Mouse (Mus musculus): ENCODE data around the gene Cox19. TPM values are rescaled to one million over a fixed set of nuclear protein-coding genes. Genes with fewer than 3 reads are reported as not detected.

Gene Cox19
- total and polyA plus RNA-seq, 3 experiments, result 53.0 to 73.2 TPM; not detected in 1

- no peak for TF ChIP-seq CHD1 (IDR thresholded peaks at IDR 0.05; ENCODE audit: low read depth, low read length)
- no peak for TF ChIP-seq USF2 (IDR thresholded peaks at IDR 0.05; ENCODE audit: borderline replicate concordance in 1 of 2, insufficient read depth in 1 of 2, low read depth in 1 of 2, low read length in 2 of 2)
- TF ChIP-seq NELFE (IDR thresholded peaks at IDR 0.05; ENCODE audit: low read depth, low read length), result no peak
- peak; percentile 30; the same call in 1 of the 2 replicates for TF ChIP-seq MXI1 (IDR thresholded peaks at IDR 0.05; ENCODE audit: low read depth, low read length)
- TF ChIP-seq MYC (IDR thresholded peaks at IDR 0.05; ENCODE audit: low read depth, low read length), result peak; percentile 40; the same call in 1 of the 2 replicates
These were observed 37.8 kb upstream of the Cox19 start (continued) for GRCm38 (mm10) chr5:139388694-139389675.

- no peak overlapping the region for H3K4me3 ChIP-seq (ENCODE audit: control insufficient read depth in 1 of 2, insufficient read depth in 1 of 2, low read depth in 2 of 2, low read length in 2 of 2)
- H3K79me2 ChIP-seq (ENCODE audit: control insufficient read depth, insufficient read depth, low read length, poor library complexity), result peaks cover 11% of the 10 kb centered on the region
- peak overlapping the region; percentile 91 for H3K27ac ChIP-seq (ENCODE audit: control insufficient read depth, low read depth, low read length)
- H3K4me1 ChIP-seq (ENCODE audit: control insufficient read depth in 1 of 2, insufficient read depth in 2 of 2, low read length in 2 of 2), result peaks cover 27 to 46% of the 10 kb centered on the region in 2 experiments
- TF ChIP-seq CTCF (IDR thresholded peaks at IDR 0.05 in 2 of 3, conservative IDR thresholded peaks at IDR 0.05 in 1 of 3; ENCODE audit: control insufficient read depth in 1 of 3, insufficient read depth in 1 of 3, low read depth in 2 of 3, low read length in 3 of 3, poor library complexity in 1 of 3, severe bottlenecking in 1 of 3), result no peak
- no peak for TF ChIP-seq SMC3 (IDR thresholded peaks at IDR 0.05; ENCODE audit: low read depth, low read length)
- no peak for TF ChIP-seq TBP (IDR thresholded peaks at IDR 0.05; ENCODE audit: low read depth, low read length)
- no peak for TF ChIP-seq UBTF (IDR thresholded peaks at IDR 0.05; ENCODE audit: borderline replicate concordance, insufficient read depth, low read depth, low read length)
- TF ChIP-seq USF1 (IDR thresholded peaks at IDR 0.05; ENCODE audit: low read depth, low read length), result no peak
- TF ChIP-seq MAZ (IDR thresholded peaks at IDR 0.05; ENCODE audit: low read depth, low read length), result no peak
- no peak for TF ChIP-seq MXI1 (IDR thresholded peaks at IDR 0.05; ENCODE audit: low read depth, low read length)
- TF ChIP-seq ZKSCAN1 (IDR thresholded peaks at IDR 0.05; ENCODE audit: low read depth, low read length), result no peak
- TF ChIP-seq MYC (IDR thresholded peaks at IDR 0.05; ENCODE audit: low read depth, low read length), result no peak
- TF ChIP-seq ZC3H11A (IDR thresholded peaks at IDR 0.05; ENCODE audit: low read depth, low read length), result no peak
- TF ChIP-seq E2F4 (IDR thresholded peaks at IDR 0.05; ENCODE audit: borderline replicate concordance, low read depth, low read length), result no peak
- no peak for TF ChIP-seq NELFE (IDR thresholded peaks at IDR 0.05; ENCODE audit: low read depth, low read length)
- no peak for TF ChIP-seq ZNF384 (IDR thresholded peaks at IDR 0.05; ENCODE audit: low read depth, low read length)
- TF ChIP-seq CHD2 (IDR thresholded peaks at IDR 0.05; ENCODE audit: low read length), result no peak
- no peak for TF ChIP-seq MYB (IDR thresholded peaks at IDR 0.05; ENCODE audit: low read depth, low read length)
- peaks cover 0 to 35% of the 10 kb centered on the region in 2 experiments; a peak in 2 of 4 replicates for H3K36me3 ChIP-seq (ENCODE audit: control insufficient read depth in 1 of 2, insufficient read depth in 2 of 2, low read length in 2 of 2)
- H3K27me3 ChIP-seq (ENCODE audit: control insufficient read depth in 1 of 2, insufficient read depth in 2 of 2, low read length in 2 of 2), result no peaks in the 10 kb centered on the region
- H3K9ac ChIP-seq (ENCODE audit: control insufficient read depth, low read depth, low read length, poor library complexity, severe bottlenecking), result peak overlapping the region; percentile 35
- H3K9me3 ChIP-seq (replicated peaks; ENCODE audit: insufficient read depth, low read length), result no peaks in the 10 kb centered on the region
- no peak for DNase-seq (ENCODE audit: low read depth, low spot score)
These were observed 37.0 kb upstream of the Cox19 start for GRCm38 (mm10) chr5:139388195-139388570.
